Mouse (Mus musculus) small intestine, adult 2 months (tissue): ENCODE measurements around the gene Olfr802.

Source experiments
- CTCF ChIP-seq: fragments of 200-500 bp; IDR thresholded peaks from 2 replicates; pipeline ENCODE4 v1.5.1; 2012; ENCODE audit warnings: low read depth, mild to moderate bottlenecking, control low read depth, inconsistent platforms, low read length, moderate library complexity, mixed read lengths; ENCODE audit not compliant: insufficient replicate concordance, insufficient read length; ENCODE audit errors: extremely low read depth
- POLR2A ChIP-seq: fragments of 200-500 bp; IDR thresholded peaks from 2 replicates; pipeline ENCODE4 v1.6.1; 2012; ENCODE audit warnings: low read depth, mild to moderate bottlenecking, control low read depth, inconsistent platforms, low read length, moderate library complexity

DNA sequence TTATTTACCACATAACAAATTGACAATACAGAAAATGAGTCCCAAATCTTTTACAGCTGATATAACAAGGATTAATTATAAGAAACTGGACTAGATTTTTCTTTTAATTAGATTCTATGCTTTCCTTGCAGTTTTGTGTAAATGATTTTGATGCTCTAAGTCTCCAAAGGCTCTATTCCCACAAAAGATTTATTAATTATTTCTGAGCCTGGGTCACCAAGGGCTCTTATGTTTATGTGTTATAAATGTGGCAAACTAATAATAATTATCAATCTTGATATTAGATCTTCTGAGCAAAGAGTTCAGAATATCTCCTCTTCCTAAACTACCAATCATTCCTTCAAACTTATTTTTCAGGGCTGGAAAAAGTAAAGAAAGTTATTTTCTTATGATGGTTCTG, 30.6 kb downstream of the Olfr802 start, which contains the start of gene Olfr800:
- TF ChIP-seq POLR2A (no peak), CTCF (no peak)
